Mouse (Mus musculus) kidney, postnatal 0 days (tissue): ENCODE measurements around the gene Gm10322. TPM values are rescaled to one million over a fixed set of nuclear protein-coding genes. Genes with fewer than 3 reads are reported as not detected.

Experiments
- ATAC-seq: fragments of 200-750 bp; cut with Nextera tagmentation; replicated peaks from 2 replicates; pipeline ENCODE4 v1.8.0; 2017; ENCODE audit warnings: low read depth, moderate number of reproducible peaks, moderate TSS enrichment, moderate library complexity; ENCODE audit not compliant: low FRiP score
- DNase-seq: peaks from one replicate; pipeline ENCODE4 v3.0.0-alpha.2; 2016; ENCODE audit warnings: low spot score
- H3K27ac ChIP-seq: fragments of 300-500 bp; sonication (generic); 2 replicates; pipeline ENCODE4 v1.5.1; 2014; ENCODE audit warnings: mild to moderate bottlenecking
- H3K27me3 ChIP-seq: fragments of 300-500 bp; sonication (generic); 2 replicates; pipeline ENCODE4 v1.6.1; 2014; ENCODE audit warnings: low read length, mixed read lengths; ENCODE audit not compliant: insufficient read depth
- H3K36me3 ChIP-seq: fragments of 300-500 bp; sonication (generic); 2 replicates; pipeline ENCODE4 v1.6.1; 2014; ENCODE audit warnings: low read length, mixed read lengths; ENCODE audit not compliant: insufficient read depth
- H3K4me1 ChIP-seq: fragments of 300-500 bp; sonication (generic); replicated peaks from 2 replicates; pipeline ENCODE4 v1.6.1; 2014; ENCODE audit warnings: antibody characterized with exemption, low read length, mixed read lengths; ENCODE audit not compliant: insufficient read depth
- H3K4me2 ChIP-seq: fragments of 300-500 bp; sonication (generic); 2 replicates; pipeline ENCODE4 v1.6.1; 2014; ENCODE audit warnings: mild to moderate bottlenecking, low read length, moderate library complexity, mixed read lengths
- H3K4me3 ChIP-seq: fragments of 300-500 bp; sonication (generic); replicated peaks from 2 replicates; pipeline ENCODE4 v1.5.1; 2014; ENCODE audit warnings: low read depth, low read length
- H3K9ac ChIP-seq: fragments of 300-500 bp; sonication (generic); 2 replicates; pipeline ENCODE4 v1.6.1; 2014; ENCODE audit warnings: low read depth, low read length
- H3K9me3 ChIP-seq: fragments of 300-500 bp; sonication (generic); replicated peaks from 2 replicates; pipeline ENCODE4 v1.6.1; 2016; ENCODE audit warnings: low read length, inconsistent platforms, mixed read lengths
- CTCF ChIP-seq: IDR thresholded peaks from 2 replicates; pipeline ENCODE4 v1.5.1; 2016; ENCODE audit warnings: antibody characterized with exemption, low read depth, mild to moderate bottlenecking, moderate library complexity
- WGBS: fragments of 180-500 bp; shearing (Covaris S2); extraction: QIAGEN DNeasy Blood & Tissue Kit; methylation state at CpG from one replicate; pipeline ENCODE4 v1.1.7; 2014; 5-methylcytosine and 5-hydroxymethylcytosine counted together
- polyA plus RNA-seq: library from polyadenylated mRNA; unstranded; fragments of >200 nt; fragmentation: Nextera tagmentation; extraction: Ambion mirVana; gene quantifications from 2 replicates; pipeline ENCODE4 v1.2.1, GENCODE M21; 2015

The Gm10322 gene
- polyA plus RNA-seq, 1 experiment from 2014 or later, result 0.43 TPM

- Histone ChIP-seq H3K4me2 (no peak overlapping the region), H3K4me3 (no peak overlapping the region), H3K27me3 (no peaks in the 10 kb centered on the region), H3K36me3 (no peaks in the 10 kb centered on the region), H3K27ac (no peak overlapping the region), H3K9me3 (no peaks in the 10 kb centered on the region; the same call in 1 of the 2 replicates), H3K4me1 (0 out of 2 replicates have a peak, but pooled peaks cover 10% of the 10 kb centered on the region), H3K9ac (no peak overlapping the region)
- WGBS, result 77% methylated on average over 4 of the region's 4 CpGs
- TF ChIP-seq CTCF, result no peak
- no peak for DNase-seq
- no peak for ATAC-seq
Measured at GRCm38 (mm10) chr10:59571273-59571672, 44.6 kb upstream of the Gm10322 start.

- H3K4me1 ChIP-seq, result 0 out of 2 replicates have a peak, but pooled peaks cover 7% of the 10 kb centered on the region
- H3K4me3 ChIP-seq, result no peak overlapping the region
- no peak overlapping the region for H3K4me2 ChIP-seq
- ATAC-seq (no peak), DNase-seq (no peak)
- no peak for TF ChIP-seq CTCF
- H3K9ac ChIP-seq, result no peak overlapping the region
- H3K9me3 ChIP-seq, result no peaks in the 10 kb centered on the region; the same call in 1 of the 2 replicates
- 72% methylated on average over 5 of the region's 5 CpGs for WGBS
- H3K27ac ChIP-seq, result no peak overlapping the region
- no peaks in the 10 kb centered on the region for H3K27me3 ChIP-seq
- no peaks in the 10 kb centered on the region for H3K36me3 ChIP-seq
Measured at GRCm38 (mm10) chr10:59571964-59572363, 43.9 kb upstream of the Gm10322 start.

GRCm38 (mm10) chr10:59576305-59576704, 39.6 kb upstream of the Gm10322 start:
- ATAC-seq (no peak), DNase-seq (peak; percentile 64)
- no peak overlapping the region for H3K9ac ChIP-seq
- no peaks in the 10 kb centered on the region for H3K27me3 ChIP-seq
- H3K4me3 ChIP-seq, result no peak overlapping the region
- WGBS, result 35% methylated on average over 5 of the region's 5 CpGs
- no peak overlapping the region for H3K27ac ChIP-seq
- no peak overlapping the region for H3K4me2 ChIP-seq
- no peaks in the 10 kb centered on the region; the same call in 1 of the 2 replicates for H3K9me3 ChIP-seq
- peaks cover 5% of the 10 kb centered on the region; the same call in 1 of the 2 replicates for H3K4me1 ChIP-seq
- H3K36me3 ChIP-seq, result no peaks in the 10 kb centered on the region
- no peak for TF ChIP-seq CTCF

GRCm38 (mm10) chr10:59577871-59578801, 37.7 kb upstream of the Gm10322 start:
- H3K9me3 ChIP-seq, result no peaks in the 10 kb centered on the region; the same call in 1 of the 2 replicates
- H3K4me3 ChIP-seq, result no peak overlapping the region
- H3K36me3 ChIP-seq, result no peaks in the 10 kb centered on the region
- peak overlapping the region; percentile 19; the same call in 1 of the 2 replicates for H3K4me2 ChIP-seq
- ATAC-seq (peak; percentile 71; the same call in 1 of the 2 replicates), DNase-seq (peak; percentile 85)
- H3K4me1 ChIP-seq, result peaks cover 5% of the 10 kb centered on the region; the same call in 1 of the 2 replicates
- H3K9ac ChIP-seq, result peak overlapping the region; percentile 14; the same call in 1 of the 2 replicates
- H3K27ac ChIP-seq, result peak overlapping the region; percentile 67
- H3K27me3 ChIP-seq, result no peaks in the 10 kb centered on the region
- WGBS, result 21% methylated on average over 12 of the region's 12 CpGs
- no peak for TF ChIP-seq CTCF

- 85% methylated on average over 3 of the region's 3 CpGs for WGBS
- Histone ChIP-seq H3K4me3 (no peak overlapping the region), H3K9me3 (no peaks in the 10 kb centered on the region)
Measured at GRCm38 (mm10) chr10:59579645-59580044, 36.2 kb upstream of the Gm10322 start.

GRCm38 (mm10) chr10:59580593-59581149, 35.2 kb upstream of the Gm10322 start:
- DNase-seq (no peak), ATAC-seq (no peak)
- Histone ChIP-seq H3K4me1 (peaks cover 5% of the 10 kb centered on the region; the same call in 1 of the 2 replicates), H3K36me3 (no peaks in the 10 kb centered on the region), H3K9me3 (no peaks in the 10 kb centered on the region), H3K27ac (no peak overlapping the region), H3K4me3 (no peak overlapping the region), H3K9ac (no peak overlapping the region), H3K4me2 (no peak overlapping the region), H3K27me3 (no peaks in the 10 kb centered on the region)
- WGBS, result 96% methylated on average over 3 of the region's 3 CpGs
- no peak for TF ChIP-seq CTCF

More at GRCm38 (mm10) chr10:59579645-59580044, 36.2 kb upstream of the Gm10322 start:
- no peak overlapping the region for H3K4me2 ChIP-seq
- H3K27me3 ChIP-seq, result no peaks in the 10 kb centered on the region
- ATAC-seq, result no peak
- TF ChIP-seq CTCF, result no peak
- no peak for DNase-seq
- no peak overlapping the region for H3K9ac ChIP-seq
- no peaks in the 10 kb centered on the region for H3K36me3 ChIP-seq
- no peak overlapping the region for H3K27ac ChIP-seq
- H3K4me1 ChIP-seq, result peaks cover 5% of the 10 kb centered on the region; the same call in 1 of the 2 replicates
